Mouse (Mus musculus) midbrain, postnatal 0 days (tissue): ENCODE results near the gene Pcbp2. TPM values are rescaled to one million over a fixed set of nuclear protein-coding genes. Genes with fewer than 3 reads are reported as not detected.

ENCODE experiments used
- ATAC-seq: fragments of 200-750 bp; cut with Nextera tagmentation; 2 replicates; pipeline ENCODE4 v1.8.0; 2017; ENCODE audit warnings: moderate number of reproducible peaks, mild to moderate bottlenecking, moderate TSS enrichment, moderate library complexity; ENCODE audit not compliant: low FRiP score
- DNase-seq: peaks from one replicate; pipeline ENCODE4 v3.0.0-alpha.2; 2015; ENCODE audit warnings: low spot score
- H3K27ac ChIP-seq: fragments of 300-500 bp; sonication (generic); 2 replicates; pipeline ENCODE4 v1.5.1; 2014; ENCODE audit warnings: low read depth, mild to moderate bottlenecking, low read length, mixed read lengths
- H3K27me3 ChIP-seq: fragments of 300-500 bp; sonication (generic); 2 replicates; pipeline ENCODE4 v1.6.1; 2014; ENCODE audit warnings: low read length, control low read depth, mixed read lengths; ENCODE audit not compliant: insufficient read depth
- H3K36me3 ChIP-seq: fragments of 300-500 bp; sonication (generic); 2 replicates; pipeline ENCODE4 v1.6.1; 2014; ENCODE audit warnings: low read length, control low read depth, mixed read lengths; ENCODE audit not compliant: insufficient read depth
- H3K4me1 ChIP-seq: fragments of 300-500 bp; sonication (generic); 2 replicates; pipeline ENCODE4 v1.6.1; 2014; ENCODE audit warnings: mild to moderate bottlenecking, control low read depth, antibody characterized with exemption, low read length, mixed read lengths; ENCODE audit not compliant: insufficient read depth
- H3K4me2 ChIP-seq: fragments of 300-500 bp; sonication (generic); 2 replicates; pipeline ENCODE4 v1.6.1; 2014; ENCODE audit warnings: low read depth, mild to moderate bottlenecking, low read length, mixed read lengths; ENCODE audit not compliant: poor library complexity, severe bottlenecking
- H3K4me3 ChIP-seq: fragments of 300-500 bp; sonication (generic); 2 replicates; pipeline ENCODE4 v1.5.1; 2014; ENCODE audit warnings: low read depth, mild to moderate bottlenecking, low read length, moderate library complexity
- H3K9ac ChIP-seq: fragments of 300-500 bp; sonication (generic); replicated peaks from 2 replicates; pipeline ENCODE4 v1.6.1; 2014; ENCODE audit warnings: mild to moderate bottlenecking, low read length, moderate library complexity, mixed read lengths; ENCODE audit not compliant: poor library complexity, severe bottlenecking
- H3K9me3 ChIP-seq: fragments of 300-500 bp; sonication (generic); 2 replicates; pipeline ENCODE4 v1.6.1; 2016; ENCODE audit warnings: low read length, control low read depth
- CTCF ChIP-seq: IDR thresholded peaks from 2 replicates; pipeline ENCODE4 v1.5.1; 2016; ENCODE audit warnings: antibody characterized with exemption, mild to moderate bottlenecking
- WGBS: fragments of 180-500 bp; shearing (Covaris S2); extraction: QIAGEN DNeasy Blood & Tissue Kit; methylation state at CpG from one replicate; pipeline ENCODE4 v1.1.7; 2014; 5-methylcytosine and 5-hydroxymethylcytosine counted together
- polyA plus RNA-seq: library from polyadenylated mRNA; unstranded; fragments of >200 nt; fragmentation: Nextera tagmentation; extraction: Ambion mirVana; gene quantifications from 2 replicates; pipeline ENCODE4 v1.2.1, GENCODE M21; 2015
- total RNA-seq: library from RNA; depleted of rRNA; stranded (reverse); fragments of >200 nt; gene quantifications from 2 replicates; pipeline ENCODE4 v1.2.3, GENCODE M21; 2014

Gene Pcbp2
- total and polyA plus RNA-seq, 2 experiments from 2014 or later: 103 to 150 TPM

- peak overlapping the region; percentile 99 for H3K27ac ChIP-seq
- no peaks in the 10 kb centered on the region for H3K9me3 ChIP-seq
- no peaks in the 10 kb centered on the region for H3K27me3 ChIP-seq
- DNase-seq (no peak), ATAC-seq (no peak)
- H3K4me2 ChIP-seq: peak overlapping the region; percentile 80
- H3K36me3 ChIP-seq: no peaks in the 10 kb centered on the region
- no peak for TF ChIP-seq CTCF
- H3K4me1 ChIP-seq: peaks cover 28% of the 10 kb centered on the region
- peak overlapping the region; percentile 66 for H3K4me3 ChIP-seq
- peak overlapping the region; percentile 86 for H3K9ac ChIP-seq
- WGBS: 42% methylated on average over 4 of the region's 4 CpGs
Measured at GRCm38 (mm10) chr15:102515791-102516190, 45.5 kb downstream of the Pcbp2 start.

- Histone ChIP-seq H3K27me3 (no peaks in the 10 kb centered on the region), H3K9ac (peak overlapping the region; percentile 86), H3K4me1 (peaks cover 25% of the 10 kb centered on the region), H3K4me3 (peak overlapping the region; percentile 66), H3K4me2 (peak overlapping the region; percentile 80), H3K9me3 (no peaks in the 10 kb centered on the region), H3K36me3 (no peaks in the 10 kb centered on the region), H3K27ac (peak overlapping the region; percentile 99)
- WGBS: 2% methylated on average over 11 of the region's 12 CpGs
- ATAC-seq (no peak), DNase-seq (peak; percentile 43)
- no peak; the same call in 1 of the 2 replicates for TF ChIP-seq CTCF
Measured at GRCm38 (mm10) chr15:102516293-102516692, 46.0 kb downstream of the Pcbp2 start.

DNA sequence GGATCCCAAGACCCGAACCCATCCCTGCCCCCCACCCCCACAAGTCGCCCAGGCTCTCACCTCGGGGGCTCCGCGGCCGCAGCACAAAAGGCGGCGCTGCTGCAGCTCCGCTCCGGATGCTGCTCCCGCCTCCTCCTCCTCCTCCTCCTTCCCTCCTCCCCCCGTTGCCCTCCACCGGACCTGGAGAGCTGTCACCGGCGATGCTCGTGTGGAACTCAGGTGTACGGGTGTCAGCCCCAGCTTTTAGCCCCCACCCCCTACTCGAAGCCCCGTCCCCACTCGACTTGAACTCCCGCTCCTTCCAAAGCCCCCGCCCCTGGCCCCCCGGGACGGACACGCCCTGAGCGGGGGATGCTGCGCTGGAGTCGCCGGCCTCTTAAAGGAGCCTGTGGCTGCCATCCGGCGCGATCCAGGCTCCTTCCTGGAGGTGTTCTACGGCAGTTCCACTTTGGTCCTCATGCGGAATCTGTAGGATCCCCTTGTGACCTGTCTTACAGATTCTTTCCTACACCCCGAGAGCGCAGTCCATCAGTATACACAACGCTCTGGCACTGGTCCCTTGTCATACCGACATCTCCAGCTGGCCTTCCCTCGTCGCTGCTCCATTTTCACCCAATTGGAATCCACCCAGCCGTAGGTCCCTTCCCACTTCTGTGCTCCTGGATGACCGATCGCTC, 46.5 kb downstream of the Pcbp2 start, which contains the start of gene Map3k12:
TSS of gene Map3k12 (minus strand) at position 337 of the 677 bp plus-strand sequence.
- Histone ChIP-seq H3K27ac (peak within 1 kb of the TSS; percentile 99), H3K9ac (peak within 1 kb of the TSS; percentile 86), H3K4me1 (peaks cover 20% of the 10 kb centered on the region), H3K27me3 (no peaks in the 10 kb centered on the region), H3K9me3 (no peaks in the 10 kb centered on the region), H3K4me3 (peak within 1 kb of the TSS; percentile 66), H3K36me3 (peaks cover 5% of the 10 kb centered on the region; the same call in 1 of the 2 replicates), H3K4me2 (peak within 1 kb of the TSS; percentile 80)
- peak; percentile 20; the same call in 1 of the 2 replicates for TF ChIP-seq CTCF
- DNase-seq: peak; percentile 78
- ATAC-seq: peak; percentile 9; the same call in 1 of the 2 replicates
- under 1% methylated on average over 40 of the region's 43 CpGs for WGBS

GRCm38 (mm10) chr15:102517631-102517975, 47.3 kb downstream of the Pcbp2 start:
- no peak for TF ChIP-seq CTCF
- peaks cover 12% of the 10 kb centered on the region; the same call in 1 of the 2 replicates for H3K36me3 ChIP-seq
- no peaks in the 10 kb centered on the region for H3K27me3 ChIP-seq
- H3K27ac ChIP-seq: peak overlapping the region; percentile 99
- peak overlapping the region; percentile 66 for H3K4me3 ChIP-seq
- no peak for DNase-seq
- WGBS: under 1% methylated on average over 10 of the region's 10 CpGs
- peaks cover 18% of the 10 kb centered on the region for H3K4me1 ChIP-seq
- ATAC-seq: no peak
- H3K9ac ChIP-seq: peak overlapping the region; percentile 86
- H3K4me2 ChIP-seq: peak overlapping the region; percentile 80
- H3K9me3 ChIP-seq: no peaks in the 10 kb centered on the region

DNA sequence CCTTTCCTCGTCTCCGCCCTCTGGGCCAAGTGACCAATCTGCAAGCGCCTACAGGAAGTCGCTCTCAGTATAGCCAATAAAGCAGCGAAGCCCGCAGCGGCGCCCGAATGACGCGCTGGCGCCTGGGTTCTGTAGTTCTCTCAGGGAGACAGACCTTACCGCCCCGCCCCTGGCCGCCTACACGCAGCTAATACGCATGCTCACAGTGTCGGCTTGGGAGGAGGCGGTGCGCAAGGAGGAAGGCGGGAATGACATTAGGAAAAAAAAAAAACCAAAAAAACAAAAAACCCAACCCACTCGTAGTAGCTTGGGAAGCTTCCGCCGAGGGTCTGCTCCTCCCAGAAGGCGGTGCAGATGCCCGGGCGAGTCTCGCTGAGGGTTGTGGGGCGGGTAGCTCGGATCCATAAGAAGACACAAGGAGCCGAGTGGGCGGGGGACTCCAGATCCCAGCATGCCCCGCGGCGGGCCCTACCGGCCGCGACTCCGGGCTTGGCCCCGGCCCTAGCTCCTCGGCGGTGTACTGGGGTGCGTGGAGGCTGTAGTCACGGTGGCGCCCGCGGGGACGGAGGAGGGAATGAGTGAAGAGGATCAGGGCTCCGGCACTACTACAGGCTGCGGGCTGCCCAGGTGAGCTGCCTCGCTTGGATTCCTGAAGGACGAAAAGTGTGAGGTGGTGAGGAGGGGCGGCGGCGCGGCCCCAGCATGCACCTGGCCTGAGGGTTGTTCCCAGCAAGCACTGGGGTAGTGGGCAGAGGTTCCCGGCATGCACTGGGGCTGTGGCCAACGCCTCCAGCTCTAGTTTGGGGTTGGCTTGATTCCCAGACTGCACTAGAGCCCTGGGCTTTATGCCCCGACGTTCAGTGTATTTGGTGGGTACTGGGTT, 47.9 kb downstream of the Pcbp2 start, which contains the start of gene Tarbp2:
TSS of gene Tarbp2 (plus strand) at position 217 of the 883 bp plus-strand sequence.
- under 1% methylated on average over 59 of the region's 60 CpGs for WGBS

More for the DNA sequence above, 47.9 kb downstream of the Pcbp2 start, which contains the start of gene Tarbp2:
- Histone ChIP-seq H3K4me1 (peaks cover 18% of the 10 kb centered on the region), H3K27me3 (no peaks in the 10 kb centered on the region), H3K36me3 (peaks cover 13% of the 10 kb centered on the region; the same call in 1 of the 2 replicates), H3K4me3 (peak within 1 kb of the TSS; percentile 66), H3K9me3 (no peaks in the 10 kb centered on the region), H3K27ac (peak within 1 kb of the TSS; percentile 99), H3K9ac (peak within 1 kb of the TSS; percentile 87), H3K4me2 (peak within 1 kb of the TSS; percentile 80)
- DNase-seq (peak; percentile 100), ATAC-seq (peak; percentile 91)
- peak; percentile 9; the same call in 1 of the 2 replicates for TF ChIP-seq CTCF
